Mouse (Mus musculus) right cerebral cortex, postnatal 14 days (tissue): ENCODE measurements around the gene Cog5.
A peak's percentile ranks its signal among the peaks of the same experiment; 100 is the strongest.

Experiments
- DNase-seq: peaks from one replicate; pipeline ENCODE4 v3.0.0; 2022

Cog5 gene

DNA sequence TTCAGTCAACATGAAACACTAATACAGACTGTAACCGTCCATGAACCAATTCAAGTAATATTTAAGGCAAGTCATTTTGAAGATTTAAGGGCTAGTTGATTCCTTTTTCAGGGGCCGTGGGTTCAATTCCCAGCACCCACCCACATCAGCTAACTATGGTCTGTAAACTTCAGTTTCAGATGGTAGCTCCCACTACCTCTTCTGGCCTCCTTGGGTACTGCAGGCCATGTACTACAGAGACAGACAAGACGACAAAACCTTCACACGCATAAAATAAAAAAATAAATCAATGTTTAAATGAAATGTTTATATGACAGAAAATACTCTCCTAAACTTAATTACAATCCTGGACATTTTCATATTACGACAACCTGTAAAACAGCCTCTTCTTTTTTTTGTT lies 292.8 kb downstream of the Cog5 start:
- no peak for DNase-seq

DNA sequence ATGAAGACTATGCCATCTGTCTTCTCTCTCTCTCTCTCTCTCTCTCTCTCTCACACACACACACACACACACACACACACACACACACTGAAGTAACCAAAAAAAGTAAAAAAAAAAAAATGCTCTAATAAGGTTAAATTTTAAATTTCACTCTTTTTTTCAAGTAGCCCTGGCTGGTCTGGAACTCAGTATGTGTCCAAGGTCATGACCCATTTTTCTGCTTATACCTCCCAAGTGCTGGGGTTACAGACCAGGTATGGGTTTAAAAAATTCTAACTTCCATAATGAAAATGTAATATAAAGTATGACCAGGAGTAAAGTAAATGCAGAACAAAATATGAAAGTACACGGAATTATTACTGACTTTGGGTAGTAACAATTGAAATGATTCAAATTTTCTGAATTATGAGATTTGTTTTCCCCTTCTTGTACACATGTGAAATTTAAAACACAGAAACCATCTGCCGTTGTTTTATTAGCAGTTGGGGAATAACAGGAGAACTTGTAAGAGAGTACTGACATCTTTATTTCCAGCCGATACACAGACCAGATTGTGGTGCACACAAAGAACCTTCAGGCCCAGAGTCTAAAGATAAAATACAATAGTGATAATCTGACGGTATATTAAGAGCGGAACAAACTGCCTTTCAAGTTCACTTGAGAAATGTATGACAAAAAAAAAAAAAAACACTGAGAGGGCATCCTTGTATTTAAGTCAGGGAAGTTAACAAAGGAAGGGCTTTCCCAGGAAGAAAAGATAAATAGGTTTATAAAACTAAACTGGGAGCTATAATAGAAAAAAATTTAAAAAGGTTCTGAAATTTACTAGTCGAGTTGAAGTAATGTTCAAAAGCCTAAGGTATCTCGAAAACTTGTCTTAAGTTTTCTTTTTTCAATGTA lies 293.7 kb downstream of the Cog5 start:
- DNase-seq, result no peak

DNA sequence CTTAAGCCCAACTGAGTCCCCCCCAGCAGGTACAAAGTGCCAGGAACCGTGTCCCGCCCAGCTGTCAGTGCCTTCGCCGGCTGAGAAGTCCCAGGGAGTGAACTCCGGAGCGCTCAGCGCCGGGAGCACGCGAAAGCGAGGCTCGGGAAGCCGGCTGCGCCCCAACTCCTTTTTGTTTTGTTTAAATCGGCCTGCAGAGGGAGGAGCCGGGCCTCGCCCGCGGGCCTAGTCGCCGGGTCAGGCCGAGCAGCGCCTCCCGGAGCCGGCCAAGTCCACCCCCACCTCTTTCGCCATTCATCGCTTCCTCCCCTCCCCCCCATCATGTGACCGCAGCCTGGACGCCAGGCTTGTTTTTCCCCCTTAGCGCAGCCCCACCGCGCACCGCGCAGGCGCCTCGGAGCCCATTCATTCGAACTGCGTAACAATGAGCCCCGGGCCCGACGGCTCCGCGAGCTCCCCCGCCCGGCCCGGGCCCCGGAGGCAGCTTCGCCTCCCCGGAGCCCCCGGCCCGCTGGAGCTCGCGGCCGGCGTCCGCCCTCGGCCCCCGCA lies 294.6 kb downstream of the Cog5 start:
- peak; percentile 92 for DNase-seq

DNA sequence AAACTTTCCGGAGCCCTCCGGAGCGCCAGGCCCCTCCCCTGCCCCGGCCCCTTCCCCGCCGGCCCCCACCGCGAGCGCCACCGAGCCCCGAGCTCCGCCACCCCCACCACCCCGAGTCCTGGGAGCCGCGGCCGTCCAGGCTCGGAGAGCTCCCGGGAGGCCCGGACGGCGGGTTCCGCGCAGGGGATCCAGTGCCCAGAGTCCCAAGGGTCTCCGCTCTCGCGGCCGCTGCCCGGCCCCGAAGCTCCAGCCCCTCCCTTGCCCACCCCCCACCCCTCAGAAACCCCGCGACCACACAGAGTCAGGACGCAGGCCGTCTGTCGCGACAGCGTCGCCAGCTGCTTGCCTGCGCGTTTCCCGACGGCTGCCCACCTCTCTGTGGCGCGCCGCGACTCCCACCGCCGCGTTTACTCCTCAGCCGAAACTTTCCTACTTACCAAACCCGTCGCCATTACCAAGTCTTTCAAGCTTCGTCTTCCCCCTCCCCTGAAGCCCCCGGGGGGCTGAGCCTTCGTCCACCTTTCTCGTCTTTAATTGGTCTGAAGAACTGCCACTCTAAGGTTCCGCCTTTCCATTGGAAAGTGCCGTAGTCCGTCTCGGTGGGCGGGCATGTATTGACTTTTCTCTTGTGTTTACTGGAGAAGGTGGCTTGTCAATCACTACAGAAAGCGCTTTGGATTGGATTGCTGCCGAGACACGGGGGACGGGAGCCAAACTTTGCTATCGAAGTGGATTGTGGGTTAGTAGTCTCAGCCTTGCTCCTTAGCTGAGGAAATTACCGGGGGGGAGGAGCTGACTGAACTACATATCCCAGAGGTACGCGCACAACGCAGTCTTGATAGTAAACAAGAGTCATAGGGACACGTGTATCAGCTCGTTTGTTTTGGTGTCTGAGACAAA lies 295.3 kb downstream of the Cog5 start, which contains the start of gene Hbp1:
Hbp1 (minus strand) TSS at position 777 of the 900 bp plus-strand sequence.
- DNase-seq, result peak; percentile 98

DNA sequence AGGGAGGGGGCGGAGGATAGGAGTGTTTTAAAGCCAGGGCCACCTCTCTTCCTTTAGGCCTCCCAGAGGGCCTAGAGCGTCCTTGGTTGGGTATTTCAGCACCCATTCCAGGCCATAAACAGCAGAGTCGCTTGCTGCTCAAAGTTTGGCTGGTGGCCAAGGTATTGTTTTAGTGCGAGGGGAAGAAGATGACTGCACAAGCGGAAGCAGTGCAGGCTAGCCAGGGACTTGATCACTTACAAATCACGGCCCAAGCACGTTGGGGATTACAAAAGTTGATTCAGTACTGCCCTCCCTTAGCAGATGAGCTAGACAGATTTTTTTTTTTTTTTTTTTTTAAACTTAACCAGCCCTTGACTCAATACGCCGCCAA lies 296.0 kb downstream of the Cog5 start:
- DNase-seq, result peak; percentile 66

DNA sequence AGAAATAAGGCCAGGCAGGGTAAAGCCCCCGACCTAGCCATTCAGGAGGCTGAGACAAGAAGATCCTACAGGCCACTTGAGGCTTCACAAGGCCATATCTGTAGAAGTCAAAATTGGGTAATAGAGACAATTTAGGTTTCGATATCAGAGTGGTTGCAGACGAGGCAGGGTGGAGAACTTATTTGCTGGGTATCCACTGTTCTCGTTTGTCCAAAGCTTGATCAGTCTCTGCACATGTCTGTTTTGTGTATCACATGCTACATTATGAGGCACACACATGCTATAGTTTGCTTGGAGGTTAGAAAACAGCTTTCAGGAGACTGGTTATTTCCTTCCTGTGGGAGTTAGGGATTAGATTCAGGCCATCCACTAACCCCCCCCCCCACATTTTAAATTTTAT lies 301.2 kb downstream of the Cog5 start:
- no peak for DNase-seq

DNA sequence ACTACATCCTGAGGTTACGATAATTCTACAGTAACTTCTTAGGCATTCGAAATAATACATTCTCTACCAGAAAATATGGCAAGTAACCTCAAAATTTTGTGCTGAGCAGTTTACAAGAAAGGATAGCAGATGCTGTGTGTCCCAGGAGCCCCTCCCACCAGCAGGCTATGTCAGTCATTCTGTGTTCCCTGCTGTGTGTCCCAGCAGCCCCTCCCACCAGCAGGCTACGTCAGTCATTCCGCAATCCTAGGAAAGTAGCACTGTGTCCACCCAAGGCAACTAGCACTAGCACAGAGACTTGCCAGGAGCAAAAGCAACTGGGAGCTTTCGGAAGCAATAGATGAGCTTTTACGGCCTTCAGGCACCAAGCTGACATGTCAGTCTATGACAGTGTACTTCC lies 309.4 kb downstream of the Cog5 start:
- DNase-seq, result no peak

DNA sequence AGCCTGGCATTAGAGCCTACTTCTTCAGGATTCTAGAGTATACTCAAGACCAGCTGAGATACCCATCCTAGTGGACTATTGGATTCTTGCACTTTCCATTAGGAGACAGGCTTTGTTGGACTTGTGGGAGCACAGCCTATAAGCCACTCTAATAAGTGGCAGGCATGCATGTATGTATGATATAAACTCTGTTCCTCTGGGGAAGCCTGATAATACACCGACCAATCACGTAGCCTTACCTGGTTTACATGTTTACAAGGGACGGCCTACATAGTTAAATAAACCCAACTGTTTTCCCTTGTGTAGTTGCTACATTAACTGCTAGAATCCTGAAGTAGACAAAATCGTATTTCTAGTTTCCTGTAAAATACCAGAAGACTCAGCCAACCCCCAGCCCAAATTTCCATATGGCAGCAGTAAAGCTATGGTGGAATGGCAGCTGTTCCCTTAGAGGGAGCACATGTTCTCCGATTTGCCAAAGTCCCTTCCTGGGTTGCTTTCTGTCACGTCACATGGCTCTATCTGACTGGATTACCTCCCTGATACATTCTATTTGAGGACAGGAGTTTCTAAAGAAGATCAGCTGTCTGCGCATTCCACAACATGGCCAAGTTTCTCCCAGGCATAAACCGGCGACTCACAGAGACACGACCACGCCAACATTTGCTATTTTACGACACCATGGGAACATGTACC lies 311.0 kb downstream of the Cog5 start:
- DNase-seq, result no peak

DNA sequence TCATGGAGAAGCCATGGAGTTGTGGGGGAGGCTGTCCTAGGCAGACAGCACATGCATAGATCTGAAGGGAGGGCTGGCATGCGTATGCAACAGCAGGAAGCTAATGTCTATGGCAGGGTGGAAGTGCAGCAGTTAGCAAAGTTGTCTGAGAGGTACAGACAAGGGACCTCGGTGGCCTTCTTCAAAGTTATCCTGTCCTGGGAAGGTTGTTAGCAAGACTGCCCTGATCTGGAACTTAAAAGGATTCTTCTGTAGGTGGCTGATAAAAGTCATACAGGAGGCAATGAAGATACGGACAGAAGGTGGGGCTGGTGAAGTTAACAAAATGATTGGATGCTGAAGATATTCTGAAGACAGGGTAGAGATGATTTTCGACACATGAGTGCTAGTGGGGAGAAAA lies 311.7 kb downstream of the Cog5 start:
- no peak for DNase-seq

DNA sequence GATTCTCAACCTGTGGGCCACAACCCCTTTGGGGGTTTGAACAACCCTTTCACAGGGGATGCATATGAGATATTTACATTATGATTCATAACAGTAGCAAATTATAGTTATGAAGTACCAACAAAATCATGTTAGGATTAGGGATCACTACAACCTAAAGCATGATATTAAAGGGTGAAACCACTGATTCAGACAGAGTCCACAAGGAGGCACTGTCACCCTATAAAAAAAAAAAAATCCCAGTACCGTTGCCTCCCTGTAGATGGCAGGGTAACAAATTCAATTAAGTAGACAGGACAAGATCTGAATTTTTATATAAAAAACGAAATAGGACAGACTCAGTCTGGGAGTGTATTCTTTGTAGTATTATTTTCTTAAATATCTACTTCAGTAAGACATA lies 312.9 kb downstream of the Cog5 start:
- no peak for DNase-seq

DNA sequence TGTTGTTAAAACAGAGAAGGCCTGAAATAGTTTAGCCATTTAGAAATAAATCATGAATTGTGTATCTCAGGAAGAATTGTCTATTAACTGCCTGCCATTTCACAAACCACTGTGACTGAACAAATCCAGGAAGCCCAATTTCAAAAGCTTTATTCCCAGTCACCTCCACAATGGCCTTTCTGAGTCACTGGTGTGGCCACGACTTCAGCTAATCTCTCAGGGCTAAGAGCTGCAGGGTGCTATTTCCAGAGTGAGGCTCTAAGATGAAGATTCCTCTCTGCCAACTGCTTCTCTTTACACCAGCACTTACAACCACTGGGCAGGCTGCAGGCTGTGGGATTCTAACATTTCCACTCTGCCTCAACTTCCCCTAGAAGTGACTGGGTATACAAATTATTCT lies 314.4 kb downstream of the Cog5 start:
- DNase-seq, result no peak

DNA sequence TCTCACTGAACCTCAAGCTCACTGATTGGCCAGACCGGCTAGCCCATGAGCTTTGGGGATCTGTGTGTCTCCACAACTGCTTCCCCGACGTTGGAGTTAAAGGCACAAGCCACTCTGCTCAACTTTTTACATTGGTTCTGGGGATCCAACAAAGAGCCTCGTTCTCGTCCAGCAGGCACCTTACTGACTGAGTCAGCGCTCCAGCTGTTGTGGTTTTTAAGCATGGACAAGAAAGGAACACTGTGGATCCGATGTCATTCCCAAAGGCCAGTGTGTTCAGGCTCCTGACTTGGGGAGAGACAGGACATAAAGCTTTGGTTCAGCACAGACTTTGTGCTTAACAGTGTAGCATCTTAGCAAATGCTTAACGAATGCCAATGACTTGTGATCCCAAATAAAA lies 316.9 kb downstream of the Cog5 start:
- DNase-seq, result no peak

DNA sequence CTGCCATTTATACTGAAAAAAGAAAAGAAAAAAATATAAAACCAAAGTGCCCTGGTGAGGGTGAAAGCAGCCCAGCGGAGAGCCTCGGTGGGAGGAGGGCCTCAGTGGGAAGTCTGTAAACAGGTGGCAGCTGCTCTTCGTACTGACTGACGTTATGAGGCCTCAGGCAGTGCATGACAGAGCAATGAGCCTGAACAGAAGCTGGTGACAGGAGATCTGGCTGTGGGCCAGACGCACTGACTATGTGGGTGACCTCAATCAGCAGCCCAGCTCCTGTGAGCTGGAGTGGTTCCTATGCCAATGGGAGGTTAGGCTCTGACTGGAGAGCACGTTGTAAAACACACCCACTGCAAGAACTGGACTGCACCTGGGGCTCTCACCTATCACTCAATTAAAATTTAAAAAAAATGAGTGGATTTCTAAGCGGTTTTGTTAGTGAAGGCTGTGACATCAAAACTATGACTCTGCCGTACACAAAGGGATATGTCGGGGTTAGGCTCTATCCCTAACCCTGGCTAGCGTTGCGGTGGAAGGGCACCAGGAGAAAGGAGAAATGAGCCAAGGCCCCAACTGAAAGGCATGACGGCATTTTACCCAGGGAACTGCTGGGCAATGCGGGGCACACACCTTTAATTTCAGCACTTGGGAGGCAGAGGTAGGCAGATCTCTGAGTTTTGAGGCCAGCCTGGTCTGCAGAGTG lies 319.0 kb downstream of the Cog5 start:
- DNase-seq, result peak; percentile 51

DNA sequence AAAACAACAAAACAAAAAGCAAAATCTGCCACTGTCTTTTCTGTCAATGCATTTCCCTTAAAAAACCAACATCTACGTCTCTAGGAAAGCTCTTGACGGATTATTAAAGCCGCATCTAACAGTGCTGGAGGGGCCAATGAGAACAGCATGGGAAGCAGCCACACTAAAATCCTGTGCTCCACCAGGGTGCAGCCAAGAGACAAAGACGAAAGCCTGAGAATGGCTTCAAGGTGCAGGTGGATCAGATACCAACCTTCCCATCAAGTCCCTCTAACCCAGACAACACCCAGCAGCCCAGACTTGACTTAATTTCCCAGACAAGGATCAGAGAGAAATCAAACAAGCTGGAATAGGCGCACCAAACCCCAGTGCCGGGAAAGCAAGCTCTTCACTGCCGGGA lies 321.9 kb downstream of the Cog5 start:
- DNase-seq, result no peak

DNA sequence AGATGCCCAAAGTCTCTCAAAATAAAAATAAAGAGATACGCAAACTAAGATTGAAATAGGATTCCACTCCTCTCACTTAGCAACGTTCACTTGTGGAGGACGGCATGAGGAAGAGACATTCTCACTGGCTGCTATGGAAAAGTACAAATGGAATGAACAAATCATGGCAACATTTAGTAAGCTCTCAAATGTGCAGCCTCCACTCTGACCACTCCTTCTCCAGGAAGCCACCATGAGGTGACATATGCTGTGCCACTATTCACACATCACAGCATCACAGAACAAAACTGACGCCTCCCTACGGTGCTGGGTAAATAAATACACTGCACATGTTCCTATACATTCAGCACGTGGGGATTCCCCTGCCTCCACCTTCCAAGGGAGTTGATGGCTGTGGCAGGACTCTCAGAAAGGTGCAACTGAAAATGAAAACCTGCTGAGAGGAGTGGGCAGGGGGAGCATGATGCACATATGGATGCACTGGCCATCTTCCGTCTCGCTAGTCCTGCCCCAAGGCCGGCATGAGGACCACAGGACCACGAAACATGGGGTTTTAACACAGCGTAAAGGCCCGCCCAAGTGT lies 323.0 kb downstream of the Cog5 start:
- no peak for DNase-seq

DNA sequence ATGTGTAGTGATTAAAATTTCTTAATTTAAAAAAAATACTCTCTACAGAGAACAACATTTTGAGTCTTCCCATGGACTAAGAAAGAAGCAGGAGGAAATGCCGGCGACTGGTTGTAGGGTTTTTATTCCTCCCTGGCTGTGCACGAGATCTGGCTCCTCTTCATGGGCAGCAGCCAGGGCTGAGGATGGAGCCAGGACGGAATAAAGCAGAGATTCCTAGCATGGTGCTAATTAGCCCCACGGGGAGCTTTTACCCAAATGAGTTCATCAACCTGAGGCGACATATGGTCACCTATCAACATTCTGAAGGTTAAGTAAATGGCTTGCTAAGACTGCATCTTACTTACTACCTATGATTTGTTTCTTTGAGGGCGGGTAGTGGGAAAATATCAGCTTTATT lies 328.6 kb downstream of the Cog5 start:
- DNase-seq, result no peak

DNA sequence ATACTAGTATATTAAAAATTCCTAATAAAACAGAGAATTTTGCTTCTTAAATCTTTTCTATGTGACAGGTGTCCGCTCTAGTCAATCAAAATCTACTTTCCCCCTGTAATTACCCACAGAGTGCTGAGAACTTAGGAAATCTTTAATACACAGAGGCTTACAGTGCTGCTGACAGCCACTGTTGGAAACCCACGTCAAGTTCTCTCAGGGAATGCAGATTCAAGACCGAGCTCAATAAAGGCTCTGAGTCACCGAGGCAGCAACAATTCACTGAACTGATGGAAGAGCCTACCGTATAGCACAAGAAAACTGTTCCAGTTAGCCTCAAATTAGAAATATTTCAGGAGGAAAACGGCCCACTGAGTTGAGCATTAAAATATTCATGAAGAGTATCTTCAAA lies 329.1 kb downstream of the Cog5 start:
- no peak for DNase-seq

DNA sequence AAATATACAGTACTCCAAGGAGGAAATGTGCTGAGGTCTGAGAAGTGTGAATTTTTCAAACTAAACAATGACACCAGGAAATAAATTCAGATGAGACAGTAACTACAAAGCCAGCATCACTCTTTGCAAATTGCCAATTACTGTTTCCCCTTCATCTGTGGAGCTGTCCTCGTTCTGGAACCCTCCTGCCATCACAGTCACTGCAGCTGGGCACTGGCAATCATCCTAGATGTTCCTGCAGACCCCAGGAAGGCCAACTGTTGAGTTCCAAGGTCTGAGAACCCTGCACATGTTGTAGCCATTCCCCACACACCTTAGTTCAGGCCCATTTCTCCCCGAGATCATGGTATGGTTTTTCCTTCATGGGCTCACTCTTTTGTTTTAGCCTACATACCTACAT lies 329.5 kb downstream of the Cog5 start:
- no peak for DNase-seq

DNA sequence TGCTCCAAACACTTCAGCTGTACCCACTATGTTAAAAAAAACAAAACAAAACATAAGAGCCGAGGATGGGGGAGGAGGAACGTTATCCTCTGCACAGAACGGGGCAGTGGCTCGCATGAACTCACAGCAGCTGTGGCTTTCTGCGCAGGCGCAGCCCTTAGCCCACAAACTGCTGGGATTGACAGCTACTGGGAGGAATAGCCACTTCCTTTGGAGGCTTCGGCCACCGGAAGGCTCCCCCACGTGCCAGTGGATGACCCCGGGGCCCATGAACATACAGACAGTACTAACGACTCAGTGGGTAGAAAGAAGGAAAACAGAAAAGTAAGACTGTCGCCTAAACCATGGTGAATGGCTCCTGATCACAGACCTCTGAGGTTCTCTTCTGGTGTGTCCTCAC lies 330.0 kb downstream of the Cog5 start:
- DNase-seq, result no peak

DNA sequence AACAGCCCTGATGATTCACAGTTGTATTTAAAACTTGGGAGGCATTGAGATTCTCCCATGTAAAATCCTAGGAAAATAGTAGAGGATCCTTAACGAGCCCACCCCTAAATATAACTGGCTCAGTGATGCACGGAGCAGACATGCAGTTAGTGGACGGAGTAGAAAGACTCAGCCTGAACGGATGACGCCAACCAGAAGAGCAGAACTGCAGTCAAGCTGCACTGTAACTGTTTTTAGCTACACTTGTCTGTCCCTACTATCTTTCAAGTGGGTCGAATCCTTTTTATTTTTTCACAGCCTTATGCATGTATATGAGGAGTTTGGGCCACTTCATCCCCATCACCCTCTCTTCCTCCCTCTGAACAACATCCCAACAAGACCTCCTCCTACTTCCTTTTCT lies 331.1 kb downstream of the Cog5 start:
- DNase-seq, result no peak

DNA sequence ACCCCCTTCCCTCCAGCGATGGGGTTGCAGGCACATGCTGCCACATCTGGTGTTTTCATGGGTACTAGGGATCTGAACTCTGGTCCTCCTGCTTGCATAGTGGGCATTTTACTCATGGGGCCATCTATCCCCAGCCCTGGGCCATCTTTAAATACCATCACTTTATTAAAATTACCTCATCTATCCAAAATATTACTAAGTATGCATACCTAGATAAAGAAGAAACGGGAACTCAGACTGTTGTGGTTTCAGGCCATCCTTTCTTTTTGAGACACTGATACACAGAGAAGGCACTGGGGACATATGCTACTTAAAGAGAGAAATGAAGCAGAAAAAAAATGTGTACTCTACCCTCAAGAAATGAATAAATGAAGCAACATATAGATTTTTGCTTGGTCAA lies 331.8 kb downstream of the Cog5 start:
- DNase-seq, result no peak
